Mouse (Mus musculus) myocyte (in vitro differentiated cells): ENCODE data around the gene Prkch. TPM values are rescaled to one million over a fixed set of nuclear protein-coding genes. Genes with fewer than 3 reads are reported as not detected.

Source experiments
- H3K27me3 ChIP-seq: one replicate; pipeline ENCODE4 v1.6.1; 2011; ENCODE audit not compliant: control insufficient read depth, insufficient read depth, insufficient read length
- H3K36me3 ChIP-seq: one replicate; pipeline ENCODE4 v1.6.1; 2011; ENCODE audit not compliant: control insufficient read depth, insufficient read depth
- H3K4me2 ChIP-seq: one replicate; pipeline ENCODE4 v1.6.1; 2011; ENCODE audit warnings: low read depth, control low read depth
- H3K4me3 ChIP-seq: one replicate; pipeline ENCODE4 v1.5.1; 2011; ENCODE audit warnings: mild to moderate bottlenecking, control low read depth, moderate library complexity
- H3K79me2 ChIP-seq: one replicate; pipeline ENCODE4 v1.6.1; 2011; ENCODE audit not compliant: control insufficient read depth, insufficient read depth
- H3ac ChIP-seq: one replicate; pipeline ENCODE4 v1.6.1; 2011; ENCODE audit not compliant: control insufficient read depth, insufficient read length
- CEBPB ChIP-seq: IDR thresholded peaks from 2 replicates; pipeline ENCODE4 v1.6.1; 2011; ENCODE audit warnings: mild to moderate bottlenecking, moderate library complexity; ENCODE audit not compliant: poor library complexity, insufficient read depth, severe bottlenecking
- E2F4 ChIP-seq: IDR thresholded peaks from one replicate; pipeline ENCODE4 v1.6.1; 2011; ENCODE audit warnings: mild to moderate bottlenecking, control low read depth, moderate library complexity; ENCODE audit not compliant: insufficient read depth
- MAX ChIP-seq: IDR thresholded peaks from one replicate; pipeline ENCODE4 v1.6.1; 2011; ENCODE audit warnings: low read depth, mild to moderate bottlenecking, control low read depth
- MYOD1 ChIP-seq, 3 experiments: IDR thresholded peaks; one replicate each; pipeline ENCODE4 v1.6.1; 2011; ENCODE audit warnings: control low read depth in 2 of 3, low read depth in 2 of 3, mild to moderate bottlenecking in 2 of 3, moderate library complexity in 1 of 3; ENCODE audit not compliant: insufficient read length in 2 of 3, control insufficient read depth in 1 of 3
- MYOG ChIP-seq, 3 experiments: IDR thresholded peaks; one replicate each; pipeline ENCODE4 v1.6.1; 2011; ENCODE audit warnings: control low read depth in 2 of 3, low read depth in 2 of 3, mild to moderate bottlenecking in 2 of 3; ENCODE audit not compliant: insufficient read length in 2 of 3, control insufficient read depth in 1 of 3, insufficient read depth in 1 of 3
- POLR2A ChIP-seq: IDR thresholded peaks from one replicate; pipeline ENCODE4 v1.6.1; 2011; ENCODE audit warnings: low read depth, mild to moderate bottlenecking, control low read depth, moderate library complexity; ENCODE audit not compliant: insufficient read length
- POLR2AphosphoS2 ChIP-seq: IDR thresholded peaks from one replicate; pipeline ENCODE4 v1.6.1; 2011; ENCODE audit warnings: low read depth, control low read depth; ENCODE audit not compliant: insufficient read length
- REST ChIP-seq: IDR thresholded peaks from one replicate; pipeline ENCODE4 v1.6.1; 2011; ENCODE audit warnings: mild to moderate bottlenecking, control low read depth, moderate library complexity; ENCODE audit not compliant: insufficient read depth, insufficient read length
- SRF ChIP-seq: IDR thresholded peaks from one replicate; pipeline ENCODE4 v1.6.1; 2011; ENCODE audit warnings: low read depth; ENCODE audit not compliant: control insufficient read depth, insufficient read length
- TCF12 ChIP-seq: IDR thresholded peaks from one replicate; pipeline ENCODE4 v1.6.1; 2011; ENCODE audit warnings: mild to moderate bottlenecking, control low read depth; ENCODE audit not compliant: poor library complexity, insufficient read depth, severe bottlenecking
- TCF3 ChIP-seq: IDR thresholded peaks from one replicate; pipeline ENCODE4 v1.6.1; 2011; ENCODE audit warnings: low read depth, control low read depth; ENCODE audit not compliant: insufficient read length
- USF1 ChIP-seq: IDR thresholded peaks from one replicate; pipeline ENCODE4 v1.6.1; 2011; ENCODE audit warnings: low read depth, mild to moderate bottlenecking, control low read depth, moderate library complexity
- polyA plus RNA-seq: library from polyadenylated mRNA; unstranded; fragments of >200 nt; fragmentation: generic; extraction: Trizol; gene quantifications from one replicate; pipeline ENCODE4 v1.2.1, GENCODE M21; 2012; ENCODE audit warnings: missing spikeins

Gene Prkch
- polyA plus RNA-seq, 1 experiment, result 0.10 TPM

DNA sequence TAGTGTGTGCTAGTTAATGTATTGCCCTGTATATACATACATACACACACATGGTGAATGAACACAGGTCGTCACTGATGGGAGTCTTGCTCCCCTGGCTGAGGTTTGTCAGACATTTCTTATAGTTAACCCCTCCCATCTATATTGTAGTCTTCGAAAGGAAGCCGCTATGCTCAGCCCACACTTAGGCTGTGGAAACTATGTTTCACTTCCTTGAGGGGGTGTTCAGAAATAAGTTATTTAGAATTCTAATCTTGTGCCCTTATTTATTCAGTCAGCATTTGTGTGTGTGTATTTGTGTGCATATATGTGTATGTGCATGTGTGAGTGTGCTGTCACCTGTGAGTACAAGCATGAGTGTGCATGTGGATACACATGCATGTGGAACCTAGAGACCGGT is 49.1 kb downstream of the Prkch start:
- Histone ChIP-seq H3K4me2 (no peak overlapping the region), H3K4me3 (no peak overlapping the region), H3K79me2 (no peaks in the 10 kb centered on the region), H3K36me3 (no peaks in the 10 kb centered on the region), H3K27me3 (peaks cover 21% of the 10 kb centered on the region), H3ac (no peak overlapping the region)
- TF ChIP-seq CEBPB, result no peak
- no peak for TF ChIP-seq SRF
- TF ChIP-seq TCF3, result no peak
- TF ChIP-seq POLR2A, result no peak
- no peak for TF ChIP-seq TCF12
- no peak for TF ChIP-seq MAX
- no peak for TF ChIP-seq MYOD1 (IDR thresholded peaks at IDR 0.05; ENCODE audit: control insufficient read depth in 1 of 3, insufficient read length in 2 of 3, low read depth in 2 of 3)
- no peak for TF ChIP-seq REST
- TF ChIP-seq USF1, result no peak
- no peak for TF ChIP-seq E2F4
- TF ChIP-seq MYOG (IDR thresholded peaks at IDR 0.05; ENCODE audit: control insufficient read depth in 1 of 3, insufficient read depth in 1 of 3, insufficient read length in 2 of 3, low read depth in 2 of 3), result no peak
- TF ChIP-seq POLR2AphosphoS2, result no peak

DNA sequence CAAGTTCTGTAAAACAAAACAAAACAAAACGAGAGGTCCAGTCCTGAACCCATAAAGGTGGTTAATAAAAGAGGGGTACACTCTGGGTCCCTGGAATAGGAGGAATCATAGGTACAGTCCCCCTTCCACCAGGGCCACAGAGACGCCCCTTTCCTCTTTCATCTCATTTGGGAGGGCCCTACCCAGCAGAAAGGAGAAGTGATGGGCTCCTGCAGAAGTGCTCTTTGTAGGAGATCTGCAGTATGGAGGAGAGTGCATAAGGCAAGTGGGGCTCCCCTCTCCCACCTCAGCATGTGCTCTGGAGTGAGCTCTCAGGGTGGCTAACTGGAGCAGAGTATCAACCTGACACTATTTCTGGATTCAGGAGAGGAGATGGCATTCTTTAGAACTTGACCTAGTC is 55.0 kb downstream of the Prkch start:
- Histone ChIP-seq H3K4me3 (no peak overlapping the region), H3ac (no peak overlapping the region), H3K79me2 (no peaks in the 10 kb centered on the region), H3K27me3 (peaks cover 22% of the 10 kb centered on the region), H3K4me2 (no peak overlapping the region), H3K36me3 (no peaks in the 10 kb centered on the region)
- TF ChIP-seq POLR2AphosphoS2 (no peak), MYOD1 (IDR thresholded peaks at IDR 0.05; ENCODE audit: control insufficient read depth in 1 of 3, insufficient read length in 2 of 3, low read depth in 2 of 3) (no peak), MYOG (IDR thresholded peaks at IDR 0.05; ENCODE audit: control insufficient read depth in 1 of 3, insufficient read depth in 1 of 3, insufficient read length in 2 of 3, low read depth in 2 of 3) (no peak), POLR2A (no peak), CEBPB (no peak), SRF (no peak), USF1 (no peak), E2F4 (no peak), TCF3 (no peak), REST (no peak), TCF12 (no peak)

DNA sequence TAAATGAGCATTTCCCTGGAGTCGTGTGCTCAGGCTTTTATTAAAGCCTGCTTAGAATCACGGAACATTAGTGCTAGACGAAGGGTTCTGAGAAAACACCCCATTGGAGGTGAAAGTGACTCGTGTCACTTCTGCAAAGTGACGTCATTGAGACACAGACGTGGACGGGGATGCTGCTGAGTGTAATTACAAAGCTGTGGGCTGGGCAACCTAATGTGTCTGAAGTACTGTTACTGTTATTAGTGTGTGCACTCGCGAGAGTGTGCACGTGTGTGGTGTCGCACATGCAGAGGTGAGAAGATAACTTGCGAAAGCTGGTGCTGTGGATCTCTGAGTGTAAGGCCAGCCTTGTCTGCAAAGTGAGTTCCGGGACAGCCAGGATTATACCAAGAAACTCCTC is 56.6 kb downstream of the Prkch start:
- Histone ChIP-seq H3K36me3 (no peaks in the 10 kb centered on the region), H3K4me3 (no peak overlapping the region), H3K79me2 (no peaks in the 10 kb centered on the region), H3K27me3 (peaks cover 34% of the 10 kb centered on the region), H3K4me2 (no peak overlapping the region), H3ac (no peak overlapping the region)
- no peak for TF ChIP-seq E2F4
- TF ChIP-seq SRF, result no peak
- no peak for TF ChIP-seq REST
- TF ChIP-seq POLR2A, result no peak
- TF ChIP-seq TCF12, result no peak
- TF ChIP-seq POLR2AphosphoS2, result no peak
- no peak for TF ChIP-seq USF1
- TF ChIP-seq MYOD1 (IDR thresholded peaks at IDR 0.05; ENCODE audit: control insufficient read depth in 1 of 3, insufficient read length in 2 of 3, low read depth in 2 of 3), result no peak
- no peak for TF ChIP-seq MAX
- TF ChIP-seq CEBPB, result no peak

DNA sequence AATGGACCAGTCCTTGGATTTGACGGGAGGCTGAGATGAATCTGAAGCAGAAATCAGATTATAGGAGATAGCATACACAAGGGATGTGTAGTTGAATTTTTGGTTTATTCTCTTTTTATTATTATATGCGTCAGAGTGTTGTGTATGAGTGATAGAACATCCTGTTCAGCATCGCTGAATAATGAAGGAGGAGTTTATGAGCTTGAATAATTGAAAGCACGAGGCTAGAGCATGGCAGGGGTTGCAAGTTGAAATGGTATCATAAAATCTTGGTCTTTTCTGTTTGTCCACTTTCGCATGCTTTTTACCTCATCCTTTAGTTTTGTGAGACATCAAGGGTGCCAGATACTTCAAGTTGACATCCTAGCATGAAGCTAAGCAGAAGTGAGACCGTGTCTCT is 60.6 kb downstream of the Prkch start:
- peaks cover 31% of the 10 kb centered on the region for H3K27me3 ChIP-seq
- TF ChIP-seq POLR2AphosphoS2 (no peak), CEBPB (no peak), REST (no peak), TCF12 (no peak), POLR2A (no peak), E2F4 (no peak), USF1 (no peak), MYOG (IDR thresholded peaks at IDR 0.05; ENCODE audit: control insufficient read depth in 1 of 3, insufficient read depth in 1 of 3, insufficient read length in 2 of 3, low read depth in 2 of 3) (no peak), MYOD1 (IDR thresholded peaks at IDR 0.05; ENCODE audit: control insufficient read depth in 1 of 3, insufficient read length in 2 of 3, low read depth in 2 of 3) (no peak), MAX (no peak)
- H3K79me2 ChIP-seq, result no peaks in the 10 kb centered on the region
- H3K4me3 ChIP-seq, result no peak overlapping the region
- no peak overlapping the region for H3ac ChIP-seq
- no peaks in the 10 kb centered on the region for H3K36me3 ChIP-seq
- H3K4me2 ChIP-seq, result no peak overlapping the region

DNA sequence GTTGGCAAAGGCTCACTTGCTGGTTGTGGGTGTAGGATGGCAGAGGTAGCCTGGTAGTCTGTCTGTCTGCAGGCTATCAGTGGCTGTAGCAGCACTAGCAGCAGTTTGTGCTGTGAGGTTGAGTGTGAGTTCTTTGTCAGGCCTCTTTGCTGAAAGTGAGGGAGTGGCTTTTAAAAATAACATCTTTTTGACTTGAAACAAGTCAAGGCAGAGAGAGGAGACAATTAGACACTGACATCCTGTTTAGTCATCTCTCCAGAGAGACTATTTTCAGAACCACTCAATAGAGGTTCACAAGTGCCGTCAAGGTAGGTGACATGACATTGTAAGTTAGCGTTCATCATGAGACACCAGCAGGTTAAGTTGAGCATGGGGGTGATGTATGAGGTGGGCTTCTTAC is 63.1 kb downstream of the Prkch start:
- TF ChIP-seq MYOG (IDR thresholded peaks at IDR 0.05; ENCODE audit: control insufficient read depth in 1 of 3, insufficient read depth in 1 of 3, insufficient read length in 2 of 3, low read depth in 2 of 3) (no peak), CEBPB (no peak), SRF (no peak), MYOD1 (IDR thresholded peaks at IDR 0.05; ENCODE audit: control insufficient read depth in 1 of 3, insufficient read length in 2 of 3, low read depth in 2 of 3) (no peak), E2F4 (no peak), TCF3 (no peak), POLR2AphosphoS2 (no peak), USF1 (no peak), TCF12 (no peak)
- Histone ChIP-seq H3K36me3 (no peaks in the 10 kb centered on the region), H3K4me2 (no peak overlapping the region), H3K4me3 (no peak overlapping the region), H3K79me2 (no peaks in the 10 kb centered on the region), H3ac (no peak overlapping the region), H3K27me3 (peaks cover 28% of the 10 kb centered on the region)
